Mouse (Mus musculus): ENCODE results near the gene Osgin1. TPM values are rescaled to one million over a fixed set of nuclear protein-coding genes. Genes with fewer than 3 reads are reported as not detected.

The Osgin1 gene
- polyA plus RNA-seq, 1 experiment from 2014 or later, result 0.45 TPM

GRCm38 (mm10) chr8:119428766-119429327 lies 5.1 kb upstream of the Osgin1 start:
- Histone ChIP-seq H3K4me1 (ENCODE audit: control insufficient read depth, insufficient read depth, low read length) (no peaks in the 10 kb centered on the region), H3K4me3 (ENCODE audit: low read depth, low read length) (no peak overlapping the region), H3K4me2 (ENCODE audit: low read length) (no peak overlapping the region), H3K27ac (ENCODE audit: low read length) (no peak overlapping the region), H3K27me3 (ENCODE audit: control insufficient read depth, insufficient read depth, low read depth, low read length) (no peaks in the 10 kb centered on the region), H3K9me3 (replicated peaks; ENCODE audit: control insufficient read depth, low read length, poor library complexity, severe bottlenecking) (no peaks in the 10 kb centered on the region), H3K36me3 (ENCODE audit: control insufficient read depth, insufficient read depth, low read length) (no peaks in the 10 kb centered on the region), H3K9ac (ENCODE audit: low read depth, low read length) (no peak overlapping the region)
- ATAC-seq, result no peak
- 81% methylated on average over 5 of the region's 5 CpGs for whole genome bisulfite sequencing

DNA sequence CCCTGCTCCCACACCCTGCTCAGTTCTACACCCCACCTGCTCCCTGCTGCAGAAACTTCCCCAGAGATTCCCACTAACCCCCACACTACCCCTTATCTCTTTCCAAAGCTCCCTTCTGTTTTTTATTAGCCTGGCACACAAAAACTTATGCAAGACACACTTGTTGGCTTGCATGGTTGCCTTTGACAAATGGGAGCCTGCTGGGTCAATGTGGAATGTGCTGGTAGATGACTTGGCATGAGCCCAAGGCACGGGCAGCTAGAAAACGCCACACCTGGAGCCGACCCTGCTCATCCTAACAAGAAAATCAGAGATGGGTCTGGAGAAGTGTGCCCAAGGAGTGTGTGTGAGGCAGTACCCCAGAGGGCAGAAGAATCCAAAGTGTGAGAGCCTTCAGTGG lies 4.4 kb upstream of the Osgin1 start:
- ATAC-seq, result no peak
- WGBS, result 82% methylated on average over 3 of the region's 3 CpGs
- Histone ChIP-seq H3K4me3 (ENCODE audit: low read depth, low read length) (no peak overlapping the region), H3K4me2 (ENCODE audit: low read length) (no peak overlapping the region), H3K27ac (ENCODE audit: low read length) (no peak overlapping the region), H3K9me3 (replicated peaks; ENCODE audit: control insufficient read depth, low read length, poor library complexity, severe bottlenecking) (no peaks in the 10 kb centered on the region), H3K36me3 (ENCODE audit: control insufficient read depth, insufficient read depth, low read length) (no peaks in the 10 kb centered on the region), H3K9ac (ENCODE audit: low read depth, low read length) (no peak overlapping the region), H3K4me1 (ENCODE audit: control insufficient read depth, insufficient read depth, low read length) (no peaks in the 10 kb centered on the region), H3K27me3 (ENCODE audit: control insufficient read depth, insufficient read depth, low read depth, low read length) (no peaks in the 10 kb centered on the region)

GRCm38 (mm10) chr8:119430250-119430649 lies 3.7 kb upstream of the Osgin1 start:
- no peak overlapping the region for H3K4me3 ChIP-seq (ENCODE audit: low read depth, low read length)
- H3K27me3 ChIP-seq (ENCODE audit: control insufficient read depth, insufficient read depth, low read depth, low read length), result no peaks in the 10 kb centered on the region
- 81% methylated on average over 8 of the region's 8 CpGs for WGBS
- H3K36me3 ChIP-seq (ENCODE audit: control insufficient read depth, insufficient read depth, low read length), result no peaks in the 10 kb centered on the region
- no peak overlapping the region for H3K27ac ChIP-seq (ENCODE audit: low read length)
- no peak overlapping the region for H3K9ac ChIP-seq (ENCODE audit: low read depth, low read length)
- no peak overlapping the region for H3K4me2 ChIP-seq (ENCODE audit: low read length)
- no peaks in the 10 kb centered on the region for H3K9me3 ChIP-seq (replicated peaks; ENCODE audit: control insufficient read depth, low read length, poor library complexity, severe bottlenecking)
- no peaks in the 10 kb centered on the region for H3K4me1 ChIP-seq (ENCODE audit: control insufficient read depth, insufficient read depth, low read length)
- no peak for ATAC-seq

DNA sequence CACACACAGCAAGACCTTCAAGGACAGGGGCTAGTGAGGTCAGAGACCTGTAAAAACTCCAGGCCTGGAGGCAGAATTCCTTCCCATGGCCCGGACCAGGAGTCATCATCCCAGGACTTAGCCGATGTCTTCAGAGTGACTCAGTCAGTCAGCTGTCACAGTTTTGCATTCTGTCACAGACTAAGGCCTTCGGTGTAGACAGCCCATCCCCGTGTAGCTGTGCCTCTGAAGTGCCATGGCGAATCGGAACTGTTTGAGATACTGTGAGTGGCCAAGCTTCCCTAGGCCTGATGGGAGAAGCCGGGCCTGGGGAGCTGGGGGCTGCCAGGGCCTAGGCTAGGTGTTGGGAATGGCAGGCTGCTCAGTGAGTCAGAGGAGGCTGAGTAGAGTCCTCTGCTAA lies 3.2 kb upstream of the Osgin1 start:
- 86% methylated on average over 7 of the region's 7 CpGs for WGBS
- H3K9me3 ChIP-seq (replicated peaks; ENCODE audit: control insufficient read depth, low read length, poor library complexity, severe bottlenecking), result no peaks in the 10 kb centered on the region
- no peaks in the 10 kb centered on the region for H3K36me3 ChIP-seq (ENCODE audit: control insufficient read depth, insufficient read depth, low read length)
- no peaks in the 10 kb centered on the region for H3K4me1 ChIP-seq (ENCODE audit: control insufficient read depth, insufficient read depth, low read length)
- H3K4me2 ChIP-seq (ENCODE audit: low read length), result no peak overlapping the region
- no peaks in the 10 kb centered on the region for H3K27me3 ChIP-seq (ENCODE audit: control insufficient read depth, insufficient read depth, low read depth, low read length)
- no peak overlapping the region for H3K4me3 ChIP-seq (ENCODE audit: low read depth, low read length)
- no peak overlapping the region for H3K9ac ChIP-seq (ENCODE audit: low read depth, low read length)
- ATAC-seq, result no peak
- no peak overlapping the region for H3K27ac ChIP-seq (ENCODE audit: low read length)

GRCm38 (mm10) chr8:119432372-119432771 lies 1.6 kb upstream of the Osgin1 start:
- Histone ChIP-seq H3K4me1 (ENCODE audit: control insufficient read depth, insufficient read depth, low read length) (no peaks in the 10 kb centered on the region), H3K27ac (ENCODE audit: low read length) (no peak overlapping the region), H3K27me3 (ENCODE audit: control insufficient read depth, insufficient read depth, low read depth, low read length) (no peaks in the 10 kb centered on the region), H3K4me2 (ENCODE audit: low read length) (no peak overlapping the region), H3K9me3 (replicated peaks; ENCODE audit: control insufficient read depth, low read length, poor library complexity, severe bottlenecking) (no peaks in the 10 kb centered on the region), H3K9ac (ENCODE audit: low read depth, low read length) (no peak overlapping the region), H3K4me3 (ENCODE audit: low read depth, low read length) (no peak overlapping the region), H3K36me3 (ENCODE audit: control insufficient read depth, insufficient read depth, low read length) (no peaks in the 10 kb centered on the region)
- WGBS, result 55% methylated on average over 3 of the region's 3 CpGs
- no peak for ATAC-seq

DNA sequence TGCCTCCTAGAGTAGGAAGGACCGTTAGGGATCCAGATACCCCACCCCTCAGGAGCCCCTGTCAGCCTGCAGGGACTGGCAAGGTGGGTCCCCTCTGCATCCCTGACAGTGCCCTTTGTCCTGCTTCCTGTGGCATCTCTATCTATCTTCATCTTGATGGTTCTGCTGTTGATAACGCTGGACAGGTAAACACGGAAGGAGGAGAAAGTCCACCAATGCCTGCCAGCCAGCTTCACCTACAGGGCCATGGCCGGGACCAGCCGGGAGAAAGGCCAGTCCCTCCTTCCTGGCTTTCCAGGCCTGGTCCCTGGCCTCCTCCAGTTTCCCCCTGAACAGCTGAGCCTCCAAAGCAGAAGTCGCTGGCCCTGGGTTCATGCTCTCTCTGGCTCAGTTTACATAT lies 645 bp downstream of the Osgin1 start:
- no peak for ATAC-seq
- WGBS, result 83% methylated on average over 6 of the region's 6 CpGs
- no peaks in the 10 kb centered on the region for H3K36me3 ChIP-seq (ENCODE audit: control insufficient read depth, insufficient read depth, low read length)
- no peak overlapping the region for H3K27ac ChIP-seq (ENCODE audit: low read length)
- H3K4me2 ChIP-seq (ENCODE audit: low read length), result no peak overlapping the region
- H3K9me3 ChIP-seq (replicated peaks; ENCODE audit: control insufficient read depth, low read length, poor library complexity, severe bottlenecking), result no peaks in the 10 kb centered on the region
- no peak overlapping the region for H3K9ac ChIP-seq (ENCODE audit: low read depth, low read length)
- H3K4me1 ChIP-seq (ENCODE audit: control insufficient read depth, insufficient read depth, low read length), result no peaks in the 10 kb centered on the region
- H3K27me3 ChIP-seq (ENCODE audit: control insufficient read depth, insufficient read depth, low read depth, low read length), result no peaks in the 10 kb centered on the region
- H3K4me3 ChIP-seq (ENCODE audit: low read depth, low read length), result no peak overlapping the region

- Histone ChIP-seq H3K27ac (ENCODE audit: low read length) (no peak overlapping the region), H3K9ac (ENCODE audit: low read depth, low read length) (no peak overlapping the region), H3K4me1 (ENCODE audit: control insufficient read depth, insufficient read depth, low read length) (no peaks in the 10 kb centered on the region; the same call in 1 of the 2 replicates), H3K4me3 (ENCODE audit: low read depth, low read length) (no peak overlapping the region), H3K36me3 (ENCODE audit: control insufficient read depth, insufficient read depth, low read length) (no peaks in the 10 kb centered on the region), H3K4me2 (ENCODE audit: low read length) (no peak overlapping the region), H3K27me3 (ENCODE audit: control insufficient read depth, insufficient read depth, low read depth, low read length) (no peaks in the 10 kb centered on the region), H3K9me3 (replicated peaks; ENCODE audit: control insufficient read depth, low read length, poor library complexity, severe bottlenecking) (no peaks in the 10 kb centered on the region)
- 85% methylated on average over 7 of the region's 7 CpGs for WGBS
- no peak for ATAC-seq
These were observed 1.6 kb downstream of the Osgin1 start for GRCm38 (mm10) chr8:119435527-119435926.

DNA sequence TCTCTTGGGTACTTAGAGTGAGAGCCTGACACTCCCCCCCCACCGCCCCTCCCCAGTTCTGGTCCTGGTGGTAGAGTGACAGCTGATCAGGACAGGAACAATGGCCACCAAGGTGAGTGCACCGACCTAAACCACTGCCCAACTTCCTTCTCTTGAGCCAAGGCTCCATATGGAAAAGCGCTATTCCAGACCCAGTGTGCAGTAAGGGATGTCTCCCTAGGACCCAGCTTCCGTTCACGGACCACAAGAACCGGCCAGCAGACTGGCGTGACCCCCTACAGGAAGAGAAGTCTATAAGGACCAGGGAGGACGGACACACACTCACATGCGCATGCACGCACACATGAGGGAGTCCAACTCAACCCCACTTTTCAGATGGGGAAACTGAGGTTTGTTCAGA lies 2.4 kb downstream of the Osgin1 start:
- no peak overlapping the region for H3K9ac ChIP-seq (ENCODE audit: low read depth, low read length)
- no peak overlapping the region for H3K27ac ChIP-seq (ENCODE audit: low read length)
- H3K9me3 ChIP-seq (replicated peaks; ENCODE audit: control insufficient read depth, low read length, poor library complexity, severe bottlenecking), result no peaks in the 10 kb centered on the region
- H3K36me3 ChIP-seq (ENCODE audit: control insufficient read depth, insufficient read depth, low read length), result no peaks in the 10 kb centered on the region
- no peak overlapping the region for H3K4me3 ChIP-seq (ENCODE audit: low read depth, low read length)
- ATAC-seq, result no peak
- no peak overlapping the region for H3K4me2 ChIP-seq (ENCODE audit: low read length)
- WGBS, result 92% methylated on average over 10 of the region's 10 CpGs
- no peaks in the 10 kb centered on the region; the same call in 1 of the 2 replicates for H3K4me1 ChIP-seq (ENCODE audit: control insufficient read depth, insufficient read depth, low read length)
- no peaks in the 10 kb centered on the region for H3K27me3 ChIP-seq (ENCODE audit: control insufficient read depth, insufficient read depth, low read depth, low read length)

DNA sequence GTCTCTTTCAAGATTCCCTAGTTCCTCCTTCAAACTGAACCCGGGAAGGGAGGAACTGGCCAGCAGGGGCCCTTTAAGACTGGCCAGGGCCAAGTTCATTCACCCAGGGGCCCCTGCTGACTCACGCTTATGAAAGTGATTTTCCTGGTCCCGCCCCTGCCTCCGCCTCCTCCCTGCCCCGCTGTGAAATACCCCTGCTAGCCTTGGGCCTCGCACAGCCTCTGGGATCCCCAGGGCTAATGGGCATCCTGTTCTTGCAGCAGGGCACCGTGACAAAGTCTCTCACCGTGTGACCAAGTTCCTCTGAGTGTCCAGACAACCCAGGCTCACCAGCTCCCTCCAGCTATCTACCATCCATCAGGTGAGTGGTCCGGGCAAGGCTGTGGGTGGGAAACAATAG lies 3.0 kb downstream of the Osgin1 start:
- H3K4me3 ChIP-seq (ENCODE audit: low read depth, low read length), result no peak overlapping the region
- no peaks in the 10 kb centered on the region for H3K9me3 ChIP-seq (replicated peaks; ENCODE audit: control insufficient read depth, low read length, poor library complexity, severe bottlenecking)
- no peak overlapping the region for H3K4me2 ChIP-seq (ENCODE audit: low read length)
- H3K36me3 ChIP-seq (ENCODE audit: control insufficient read depth, insufficient read depth, low read length), result no peaks in the 10 kb centered on the region
- no peak for ATAC-seq
- H3K9ac ChIP-seq (ENCODE audit: low read depth, low read length), result no peak overlapping the region
- H3K4me1 ChIP-seq (ENCODE audit: control insufficient read depth, insufficient read depth, low read length), result no peaks in the 10 kb centered on the region; the same call in 1 of the 2 replicates
- no peak overlapping the region for H3K27ac ChIP-seq (ENCODE audit: low read length)
- H3K27me3 ChIP-seq (ENCODE audit: control insufficient read depth, insufficient read depth, low read depth, low read length), result no peaks in the 10 kb centered on the region
- 19% methylated on average over 9 of the region's 9 CpGs for WGBS

All from midbrain, embryonic 16.5 days (tissue).